Mouse (Mus musculus) heart, postnatal 0 days (tissue): ENCODE data around the gene Stard8.

Experiments used
- CTCF ChIP-seq: IDR thresholded peaks from 2 replicates; pipeline ENCODE4 v1.5.1; 2016; ENCODE audit warnings: antibody characterized with exemption, control low read depth, low read depth
- EP300 ChIP-seq: IDR thresholded peaks from 2 replicates; pipeline ENCODE4 v1.6.1; 2016; ENCODE audit warnings: antibody characterized with exemption, low read depth

DNA sequence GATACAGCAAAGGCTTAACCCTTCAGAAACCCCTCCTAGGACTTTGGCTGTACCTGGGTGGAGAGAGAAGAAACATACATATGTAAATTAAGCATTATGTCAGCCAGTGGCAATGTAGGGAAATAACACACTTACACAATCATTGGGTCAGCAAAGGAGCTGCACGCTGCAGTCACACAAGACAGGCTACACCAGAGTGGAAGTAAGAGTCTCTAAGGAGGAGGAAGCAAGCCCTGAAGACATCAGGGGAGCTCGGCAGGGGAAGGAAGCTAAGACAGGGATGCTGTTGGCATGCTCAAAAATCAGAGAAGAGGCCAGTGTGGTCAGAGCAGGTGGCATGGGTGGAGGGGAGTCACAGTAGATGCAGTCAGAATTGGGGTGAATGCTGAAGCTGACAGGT, 89.7 kb downstream of the Stard8 start:
- TF ChIP-seq CTCF (no peak), EP300 (no peak)
